Mouse (Mus musculus) liver, embryonic 16.5 days (tissue): ENCODE measurements around the gene Mepce. TPM values are rescaled to one million over a fixed set of nuclear protein-coding genes. Genes with fewer than 3 reads are reported as not detected.
"Not testable (repeated sequence)": the region's sequence is repeated elsewhere in the genome, so short reads cannot be mapped to it uniquely, and the experiment has no call there.

Source experiments
- ATAC-seq: fragments of 200-750 bp; cut with Nextera tagmentation; 2 replicates; pipeline ENCODE4 v1.8.0; 2017; ENCODE audit warnings: low read depth, mild to moderate bottlenecking, moderate number of reproducible peaks, moderate library complexity
- H3K27ac ChIP-seq: fragments of 300-500 bp; sonication (generic); 2 replicates; pipeline ENCODE4 v1.5.1; 2014; ENCODE audit warnings: mild to moderate bottlenecking, low read length
- H3K27me3 ChIP-seq: fragments of 300-500 bp; sonication (generic); 2 replicates; pipeline ENCODE4 v1.6.1; 2014; ENCODE audit warnings: low read depth, low read length, mixed read lengths; ENCODE audit not compliant: control insufficient read depth, insufficient read depth
- H3K36me3 ChIP-seq: fragments of 300-500 bp; sonication (generic); 2 replicates; pipeline ENCODE4 v1.6.1; 2014; ENCODE audit warnings: mild to moderate bottlenecking; ENCODE audit not compliant: control insufficient read depth, insufficient read depth
- H3K4me1 ChIP-seq: fragments of 300-500 bp; sonication (generic); 2 replicates; pipeline ENCODE4 v1.6.1; 2014; ENCODE audit warnings: low read depth, low read length, mixed read lengths; ENCODE audit not compliant: control insufficient read depth
- H3K4me2 ChIP-seq: fragments of 300-500 bp; sonication (generic); 2 replicates; pipeline ENCODE4 v1.6.1; 2014; ENCODE audit warnings: low read depth, low read length, mixed read lengths
- H3K4me3 ChIP-seq: fragments of 300-500 bp; sonication (generic); 2 replicates; pipeline ENCODE4 v1.5.1; 2014; ENCODE audit warnings: low read depth, mild to moderate bottlenecking, low read length
- H3K9ac ChIP-seq: fragments of 300-500 bp; sonication (generic); 2 replicates; pipeline ENCODE4 v1.6.1; 2014; ENCODE audit warnings: low read depth, low read length
- H3K9me3 ChIP-seq: fragments of 300-500 bp; sonication (generic); replicated peaks from 2 replicates; pipeline ENCODE4 v1.6.1; 2016; ENCODE audit warnings: low read length; ENCODE audit not compliant: control insufficient read depth
- WGBS: fragments of 180-500 bp; shearing (Covaris S2); extraction: QIAGEN DNeasy Blood & Tissue Kit; methylation state at CpG from one replicate; pipeline ENCODE4 v1.1.7; 2014; ENCODE audit not compliant: insufficient replicate concordance; 5-methylcytosine and 5-hydroxymethylcytosine counted together
- polyA plus RNA-seq: library from polyadenylated mRNA; unstranded; fragments of >200 nt; fragmentation: Nextera tagmentation; extraction: Ambion mirVana; gene quantifications from 2 replicates; pipeline ENCODE4 v1.2.1, GENCODE M21; 2015

The Mepce gene
- polyA plus RNA-seq, 1 experiment from 2014 or later: 3.8 TPM

GRCm38 (mm10) chr5:137757887-137758286 is 29.6 kb downstream of the Mepce start:
- Histone ChIP-seq H3K36me3 (peaks cover 30% of the 10 kb centered on the region), H3K27ac (no peak overlapping the region), H3K27me3 (no peaks in the 10 kb centered on the region), H3K4me1 (no peaks in the 10 kb centered on the region; the same call in 1 of the 2 replicates), H3K4me3 (no peak overlapping the region), H3K4me2 (no peak overlapping the region), H3K9ac (no peak overlapping the region), H3K9me3 (no peaks in the 10 kb centered on the region)
- no peak for ATAC-seq
- 78% methylated on average over 6 of the region's 6 CpGs for WGBS

- Histone ChIP-seq H3K27ac (no peak overlapping the region), H3K4me1 (no peaks in the 10 kb centered on the region; the same call in 1 of the 2 replicates)
- WGBS: 49% methylated on average over 10 of the region's 10 CpGs
These were observed 30.4 kb downstream of the Mepce start for GRCm38 (mm10) chr5:137756882-137757661.

GRCm38 (mm10) chr5:137756106-137756505 is 31.3 kb downstream of the Mepce start:
- 71% methylated on average over 3 of the region's 3 CpGs for WGBS
- no peak for ATAC-seq
- no peak overlapping the region for H3K4me2 ChIP-seq
- H3K9me3 ChIP-seq: no peaks in the 10 kb centered on the region
- H3K36me3 ChIP-seq: peaks cover 43% of the 10 kb centered on the region
- no peak overlapping the region for H3K27ac ChIP-seq
- H3K4me3 ChIP-seq: no peak overlapping the region
- H3K9ac ChIP-seq: no peak overlapping the region
- no peaks in the 10 kb centered on the region for H3K27me3 ChIP-seq
- H3K4me1 ChIP-seq: no peaks in the 10 kb centered on the region; the same call in 1 of the 2 replicates

More at GRCm38 (mm10) chr5:137756882-137757661, 30.4 kb downstream of the Mepce start:
- Histone ChIP-seq H3K4me3 (no peak overlapping the region), H3K36me3 (peaks cover 34% of the 10 kb centered on the region), H3K9ac (no peak overlapping the region), H3K27me3 (no peaks in the 10 kb centered on the region), H3K9me3 (no peaks in the 10 kb centered on the region), H3K4me2 (no peak overlapping the region)
- peak; percentile 45; the same call in 1 of the 2 replicates for ATAC-seq

GRCm38 (mm10) chr5:137755425-137755824 is 32.0 kb downstream of the Mepce start:
- Histone ChIP-seq H3K27ac (no peak overlapping the region), H3K9ac (no peak overlapping the region), H3K9me3 (no peaks in the 10 kb centered on the region), H3K4me3 (no peak overlapping the region), H3K4me1 (no peaks in the 10 kb centered on the region; the same call in 1 of the 2 replicates), H3K27me3 (no peaks in the 10 kb centered on the region), H3K4me2 (no peak overlapping the region), H3K36me3 (peaks cover 45% of the 10 kb centered on the region)
- 85% methylated on average over 5 of the region's 5 CpGs for WGBS
- no peak for ATAC-seq

GRCm38 (mm10) chr5:137753111-137753832 is 34.2 kb downstream of the Mepce start:
- WGBS: 86% methylated on average over 13 of the region's 13 CpGs
- H3K36me3 ChIP-seq: peaks cover 36% of the 10 kb centered on the region
- no peak overlapping the region for H3K4me3 ChIP-seq
- no peak overlapping the region for H3K27ac ChIP-seq
- no peaks in the 10 kb centered on the region for H3K9me3 ChIP-seq
- H3K9ac ChIP-seq: no peak overlapping the region
- H3K4me2 ChIP-seq: no peak overlapping the region
- no peak for ATAC-seq
- H3K4me1 ChIP-seq: peaks cover 15% of the 10 kb centered on the region
- H3K27me3 ChIP-seq: no peaks in the 10 kb centered on the region

- no peak overlapping the region for H3K27ac ChIP-seq
- peaks cover 25% of the 10 kb centered on the region for H3K4me1 ChIP-seq
- no peak overlapping the region for H3K4me3 ChIP-seq
- no peak for ATAC-seq
- WGBS: 74% methylated on average over 6 of the region's 6 CpGs
- H3K9me3 ChIP-seq: no peaks in the 10 kb centered on the region
- no peaks in the 10 kb centered on the region for H3K27me3 ChIP-seq
- peaks cover 28% of the 10 kb centered on the region for H3K36me3 ChIP-seq
- H3K4me2 ChIP-seq: no peak overlapping the region
- H3K9ac ChIP-seq: no peak overlapping the region
These were observed 35.5 kb downstream of the Mepce start for GRCm38 (mm10) chr5:137751988-137752387.

- Histone ChIP-seq H3K27me3 (no peaks in the 10 kb centered on the region), H3K9me3 (no peaks in the 10 kb centered on the region), H3K27ac (no peak overlapping the region), H3K9ac (no peak overlapping the region), H3K4me1 (peaks cover 25% of the 10 kb centered on the region), H3K4me2 (no peak overlapping the region), H3K4me3 (no peak overlapping the region), H3K36me3 (peaks cover 27% of the 10 kb centered on the region)
- WGBS: 89% methylated on average over 13 of the region's 13 CpGs
- ATAC-seq: no peak
These were observed 36.1 kb downstream of the Mepce start for GRCm38 (mm10) chr5:137751221-137751887.

- not testable (repeated sequence) for H3K27me3 ChIP-seq, ATAC-seq, H3K4me3 ChIP-seq, H3K9me3 ChIP-seq, H3K4me2 ChIP-seq, H3K9ac ChIP-seq, H3K27ac ChIP-seq
- Histone ChIP-seq H3K36me3 (peaks cover 22% of the 10 kb centered on the region), H3K4me1 (peaks cover 29% of the 10 kb centered on the region)
- 88% methylated on average over 6 of the region's 8 CpGs for WGBS
These were observed 37.2 kb downstream of the Mepce start for GRCm38 (mm10) chr5:137750212-137750611.
